Mouse (Mus musculus): ENCODE results near the gene Iqsec3. TPM values are rescaled to one million over a fixed set of nuclear protein-coding genes. Genes with fewer than 3 reads are reported as not detected.

The Iqsec3 gene
- polyA plus RNA-seq, 1 experiment: not detected

- H3K4me1 ChIP-seq (ENCODE audit: control insufficient read depth, insufficient read depth, low read length): no peaks in the 10 kb centered on the region
Measured at GRCm38 (mm10) chr6:121328417-121328884, 145.0 kb downstream of the Iqsec3 start.

GRCm38 (mm10) chr6:121326486-121327069 lies 146.9 kb downstream of the Iqsec3 start:
- TF ChIP-seq POLR2A (IDR thresholded peaks at IDR 0.05; ENCODE audit: borderline replicate concordance, low read depth, low read length) (no peak), CTCF (IDR thresholded peaks at IDR 0.05; ENCODE audit: low read depth, low read length) (no peak)
- H3K4me1 ChIP-seq (ENCODE audit: control insufficient read depth, insufficient read depth, low read length): no peaks in the 10 kb centered on the region
- no peak overlapping the region for H3K4me3 ChIP-seq (ENCODE audit: insufficient read depth, low read length)
- no peak overlapping the region for H3K27ac ChIP-seq (ENCODE audit: insufficient read depth, low read depth, low read length)

More at GRCm38 (mm10) chr6:121328417-121328884, 145.0 kb downstream of the Iqsec3 start:
- H3K4me3 ChIP-seq (ENCODE audit: insufficient read depth, low read length): no peak overlapping the region
- no peak overlapping the region for H3K27ac ChIP-seq (ENCODE audit: insufficient read depth, low read depth, low read length)
- TF ChIP-seq CTCF (IDR thresholded peaks at IDR 0.05; ENCODE audit: low read depth, low read length): no peak
- no peak for TF ChIP-seq POLR2A (IDR thresholded peaks at IDR 0.05; ENCODE audit: borderline replicate concordance, low read depth, low read length)

GRCm38 (mm10) chr6:121325740-121326139 lies 147.7 kb downstream of the Iqsec3 start:
- Histone ChIP-seq H3K27ac (ENCODE audit: insufficient read depth, low read depth, low read length) (no peak overlapping the region), H3K4me3 (ENCODE audit: insufficient read depth, low read length) (no peak overlapping the region), H3K4me1 (ENCODE audit: control insufficient read depth, insufficient read depth, low read length) (no peaks in the 10 kb centered on the region)
- TF ChIP-seq CTCF (IDR thresholded peaks at IDR 0.05; ENCODE audit: low read depth, low read length) (no peak), POLR2A (IDR thresholded peaks at IDR 0.05; ENCODE audit: borderline replicate concordance, low read depth, low read length) (no peak)

DNA sequence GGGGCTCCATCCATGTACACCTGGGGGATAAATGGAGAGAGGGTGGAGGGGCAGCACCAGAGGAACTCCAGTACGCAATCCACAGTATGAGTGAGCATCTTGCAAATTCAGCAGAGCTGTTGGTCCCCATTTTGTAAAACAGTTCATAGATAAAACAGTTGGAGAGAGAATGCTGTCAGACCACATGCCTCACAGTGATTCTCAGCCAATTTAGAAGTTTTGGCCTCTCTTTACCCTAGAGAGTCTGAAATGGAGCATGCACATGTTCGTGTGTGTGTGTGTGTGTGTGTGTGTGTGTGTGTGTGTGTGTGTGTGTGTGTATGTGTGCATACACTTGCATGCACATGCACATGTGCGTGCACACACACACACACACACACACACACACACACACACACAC lies 148.2 kb downstream of the Iqsec3 start:
- Histone ChIP-seq H3K4me3 (ENCODE audit: insufficient read depth, low read length) (no peak overlapping the region), H3K27ac (ENCODE audit: insufficient read depth, low read depth, low read length) (no peak overlapping the region), H3K4me1 (ENCODE audit: control insufficient read depth, insufficient read depth, low read length) (no peaks in the 10 kb centered on the region)
- TF ChIP-seq CTCF (IDR thresholded peaks at IDR 0.05; ENCODE audit: low read depth, low read length): no peak
- TF ChIP-seq POLR2A (IDR thresholded peaks at IDR 0.05; ENCODE audit: borderline replicate concordance, low read depth, low read length): no peak

Other genes with a start within 250 kb of the Iqsec3 start
- 28.7 and 31.8 TPM in 2 replicates for gene Usp18, start 227.8 kb downstream of the Iqsec3 start, polyA plus RNA-seq (2012; ENCODE audit: insufficient read depth, insufficient read length, missing spikeins)
- gene Slc6a13, start 173.5 kb downstream of the Iqsec3 start, polyA plus RNA-seq (2012; ENCODE audit: insufficient read depth, insufficient read length, missing spikeins): 1.1 and 1.3 TPM in 2 replicates
- 20.5 and 25.7 TPM in 2 replicates for gene Slc6a12, start 130.6 kb downstream of the Iqsec3 start, polyA plus RNA-seq (2012; ENCODE audit: insufficient read depth, insufficient read length, missing spikeins)
- gene A2m, start 161.7 kb upstream of the Iqsec3 start, polyA plus RNA-seq (2012; ENCODE audit: insufficient read depth, insufficient read length, missing spikeins): not detected in 2 replicates